Mouse (Mus musculus) left cerebral cortex, adult 8-10 months (tissue): ENCODE measurements around the gene Cyp4a31. TPM values are rescaled to one million over a fixed set of nuclear protein-coding genes. Genes with fewer than 3 reads are reported as not detected.

Experiments used
- total RNA-seq, 4 experiments: library from RNA; stranded (reverse); gene quantifications; 2 replicates each; pipeline ENCODE4 v1.2.4; 2022

Gene Cyp4a31
- total RNA-seq, 4 experiments from 2014 or later, result not detected

Other genes starting within 250 kb of the Cyp4a31 start
- under 1 TPM in 1 of 4 experiments, not detected in 3; 0.27 TPM for gene Cyp4a12b, start 152.0 kb upstream of the Cyp4a31 start, total RNA-seq
- gene Cyp4a30b, start 111.0 kb upstream of the Cyp4a31 start, total RNA-seq, result not detected
- not detected for gene Cyp4a14, start 67.5 kb upstream of the Cyp4a31 start, total RNA-seq
- gene Cyp4a10, start 45.4 kb upstream of the Cyp4a31 start, total RNA-seq, result not detected
- not detected for gene Cyp4a32, start 37.3 kb downstream of the Cyp4a31 start, total RNA-seq
- gene Cyp4b1, start 84.1 kb downstream of the Cyp4a31 start, total RNA-seq, result 1 to 10 TPM; 1.7 to 2.8 (median 2.3) TPM
- 10 to 100 TPM; 57.1 to 59.7 (median 57.6) TPM for gene Efcab14, start 174.1 kb downstream of the Cyp4a31 start, total RNA-seq
- 1 to 10 TPM in 1 of 4 experiments, under 1 TPM in 2, not detected in 1; 0.48 to 1.0 (median 0.95) TPM for gene Tex38, start 217.4 kb downstream of the Cyp4a31 start, total RNA-seq
- gene Atpaf1, start 221.2 kb downstream of the Cyp4a31 start, total RNA-seq, result 10 to 100 TPM; 77.6 to 82.8 (median 81.9) TPM